Comparison of ENCODE assay signal across 8 mouse cellular contexts in genomic region chr1:152678451-152678850, GRCm38 (mm10).
DNase-seq lines count a peak whose midpoint lies in the region; ATAC-seq lines count a peak whose summit lies in the region.

No protein-coding gene starts in this region.

- ATAC-seq in erythroid progenitor cell, adult 5-6 weeks (replicated peaks; ENCODE audit: low FRiP score, poor library complexity, severe bottlenecking) = no peak; the same call in 1 of the 2 replicates

- DNase-seq in adrenal gland, postnatal 14 days = peak; percentile 25
- no peak for DNase-seq in adrenal gland, postnatal 4 days (ENCODE audit: low spot score in 2 of 2)
- DNase-seq in right cerebral cortex, postnatal 4 days = peak; percentile 25
- no peak for DNase-seq in right cerebral cortex, adult 2 months (ENCODE audit: low spot score in 2 of 2)
- DNase-seq in lung, postnatal 36 days = peak; percentile 61
- peak; percentile 90 for DNase-seq in thymus, postnatal 4 days
- no peak for DNase-seq in left cerebral cortex, adult 8-10 months (ENCODE audit: low spot score in 2 of 2)

Comparison
In these comparisons a context has a peak if more than half of its experiments do, and no peak if none do; other contexts are left out.
1. DNase-seq: peak in adrenal gland, postnatal 14 days (single experiment), right cerebral cortex, postnatal 4 days (single experiment), lung, postnatal 36 days (single experiment) and thymus, postnatal 4 days (single experiment); none in adrenal gland, postnatal 4 days (0 of 2), right cerebral cortex, adult 2 months (0 of 2) and left cerebral cortex, adult 8-10 months (0 of 2).